8 mouse cellular contexts compared by ENCODE assay signal in the genomic region with DNA sequence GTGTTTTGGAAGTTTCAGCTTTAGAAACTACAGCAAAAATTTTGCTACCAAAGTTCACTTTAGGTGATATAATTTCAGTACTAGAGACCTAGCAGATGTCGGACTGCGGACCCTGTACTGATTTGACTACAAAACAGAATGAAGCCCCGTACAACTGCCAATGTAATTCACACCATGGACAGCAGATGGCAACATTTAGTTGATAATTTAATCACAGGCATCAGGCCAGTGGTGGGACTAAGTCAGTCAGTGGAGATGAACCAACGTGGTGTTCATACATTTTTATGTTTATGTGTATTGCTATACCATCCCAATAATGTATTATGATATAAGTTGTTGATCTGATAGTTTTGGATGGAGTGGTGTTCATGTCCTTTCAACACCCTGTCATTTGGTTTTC. TPM values are rescaled to one million over a fixed set of nuclear protein-coding genes. Genes with fewer than 3 reads are reported as not detected.
DNase-seq lines count a peak whose midpoint lies in the region; ATAC-seq and TF ChIP-seq lines count a peak whose summit lies in the region.
"Had no signal": no experiment of that assay in that cellular context is flagged by ENCODE, and none has a peak within 500 bp of the region (broad histone marks: within the 10 kb centered on the region; RNA-seq: fewer than 3 reads in every experiment).

No protein-coding gene starts in this region.

- H3K4me1 ChIP-seq in lung, embryonic 14.5 days (ENCODE audit: insufficient read depth): no peaks in the 10 kb centered on the region
- H3K4me1 ChIP-seq in neural tube, embryonic 15.5 days: peaks cover 11% of the 10 kb centered on the region; the same call in 1 of the 2 replicates

- H3K9ac ChIP-seq in lung, embryonic 14.5 days: no peak overlapping the region
- no peak overlapping the region for H3K9ac ChIP-seq in neural tube, embryonic 15.5 days (replicated peaks)
- H3K9ac ChIP-seq: lung, embryonic 15.5 days had no signal

- H3K4me3 ChIP-seq in lung, embryonic 14.5 days (ENCODE audit: low read depth, low read length): no peak overlapping the region
- H3K4me3 ChIP-seq in neural tube, embryonic 15.5 days (replicated peaks): no peak overlapping the region
- H3K4me3 ChIP-seq: lung, embryonic 15.5 days had no signal

- H3K27ac ChIP-seq in lung, embryonic 14.5 days (ENCODE audit: low read depth): no peak overlapping the region
- no peak overlapping the region for H3K27ac ChIP-seq in neural tube, embryonic 15.5 days (replicated peaks)
- H3K27ac ChIP-seq: lung, embryonic 15.5 days had no signal

- no peak overlapping the region for H3K4me2 ChIP-seq in lung, embryonic 14.5 days
- H3K4me2 ChIP-seq in neural tube, embryonic 15.5 days: no peak overlapping the region
- H3K4me2 ChIP-seq: lung, embryonic 15.5 days had no signal

- 24% methylated on average over 4 of the region's 4 CpGs for WGBS in lung, embryonic 14.5 days
- WGBS in neural tube, embryonic 15.5 days: 17% methylated on average over 4 of the region's 4 CpGs

- peak; percentile 61 for DNase-seq in urinary bladder, postnatal 14 days (ENCODE audit: low spot score)
- no peak for DNase-seq in urinary bladder, postnatal 10 days (ENCODE audit: low spot score)
- DNase-seq in cerebellum, adult 8-10 months: peak; percentile 57
- DNase-seq in frontal cortex, postnatal 25 days (ENCODE audit: low spot score in 2 of 2): peak; percentile 25 to 46
- peak; percentile 79 for DNase-seq in kidney, postnatal 10 days
- peak; percentile 92 for DNase-seq in lung, embryonic 14.5 days

- H3K27me3 ChIP-seq in lung, embryonic 14.5 days (ENCODE audit: insufficient read depth, low read length): no peaks in the 10 kb centered on the region
- peaks cover 4% of the 10 kb centered on the region; the same call in 1 of the 2 replicates for H3K27me3 ChIP-seq in neural tube, embryonic 15.5 days (replicated peaks)
- H3K27me3 ChIP-seq: lung, embryonic 15.5 days had no signal

- peaks cover 10% of the 10 kb centered on the region for H3K36me3 ChIP-seq in lung, embryonic 14.5 days (ENCODE audit: insufficient read depth)
- no peaks in the 10 kb centered on the region for H3K36me3 ChIP-seq in neural tube, embryonic 15.5 days

- TF ChIP-seq CTCF in lung, embryonic 14.5 days (IDR thresholded peaks at IDR 0.05; ENCODE audit: low read depth): peak; percentile 80

- ATAC-seq in lung, embryonic 14.5 days (ENCODE audit: insufficient read depth): 0 out of 2 replicates have a peak, but pooled peaks have one; percentile 35
- ATAC-seq in neural tube, embryonic 15.5 days (ENCODE audit: low FRiP score): peak; percentile 70

- no peaks in the 10 kb centered on the region for H3K9me3 ChIP-seq in lung, embryonic 14.5 days (ENCODE audit: low read depth, low read length)
- no peaks in the 10 kb centered on the region for H3K9me3 ChIP-seq in neural tube, embryonic 15.5 days (replicated peaks)
- H3K9me3 ChIP-seq: lung, embryonic 15.5 days had no signal

RNA-seq across cellular contexts. Expression of gene Mpzl1, which starts 26.4 kb away (rescaled TPM):
- 208 and 220 TPM in 2 replicates for polyA plus RNA-seq in lung, embryonic 14.5 days (2014; fragmentation: Nextera tagmentation; extraction: Ambion mirVana)
- polyA plus RNA-seq in neural tube, embryonic 15.5 days (2015; fragmentation: Nextera tagmentation; extraction: Ambion mirVana): 159 and 163 TPM in 2 replicates

RNA-seq across cellular contexts. Expression of gene Rcsd1, which starts 48.8 kb away (rescaled TPM):
- 22.9 and 25.2 TPM in 2 replicates for polyA plus RNA-seq in lung, embryonic 14.5 days (2014; fragmentation: Nextera tagmentation; extraction: Ambion mirVana)
- polyA plus RNA-seq in neural tube, embryonic 15.5 days (2015; fragmentation: Nextera tagmentation; extraction: Ambion mirVana): 8.1 and 29.8 TPM in 2 replicates
